Mouse (Mus musculus) urinary bladder, adult 2 months (tissue): Measurements from ENCODE around the gene Pakap. TPM values are rescaled to one million over a fixed set of nuclear protein-coding genes. Genes with fewer than 3 reads are reported as not detected.

Experiments used
- DNase-seq: peaks from one replicate; pipeline ENCODE4 v3.0.0; 2022; ENCODE audit warnings: low spot score
- polyA plus RNA-seq: library from polyadenylated mRNA; depleted of rRNA; stranded (reverse); fragments of >200 nt; gene quantifications from 2 replicates; pipeline ENCODE4 v1.2.3, GENCODE M21; 2012

The Pakap gene
- polyA plus RNA-seq, 1 experiment: 3.6 TPM

GRCm38 (mm10) chr4:57799297-57799696, 231.3 kb downstream of the Pakap start:
- DNase-seq: no peak

- DNase-seq: no peak
These were observed 233.3 kb downstream of the Pakap start for GRCm38 (mm10) chr4:57801239-57801638.

DNA sequence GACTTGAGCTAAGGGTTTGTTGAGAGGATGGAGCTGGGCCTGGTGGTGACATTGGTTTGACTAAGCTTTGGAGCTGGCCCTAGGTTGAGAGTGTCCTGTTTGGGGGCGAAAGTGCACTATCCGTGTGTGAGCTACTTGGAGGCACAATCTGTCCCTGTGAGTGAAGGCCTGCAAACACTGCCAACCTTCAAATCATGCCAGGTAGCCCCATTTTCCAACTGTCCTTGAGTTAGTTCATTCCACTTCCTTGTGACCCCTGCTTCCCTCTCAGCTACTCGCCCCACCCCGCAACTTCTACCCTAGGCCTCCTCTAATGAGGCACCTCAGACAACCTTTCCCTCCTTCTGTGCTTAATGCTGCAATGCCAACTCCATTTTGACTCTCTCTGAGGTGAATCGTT, 234.0 kb downstream of the Pakap start:
- DNase-seq: no peak

GRCm38 (mm10) chr4:57802411-57802810, 234.4 kb downstream of the Pakap start:
- no peak for DNase-seq

DNA sequence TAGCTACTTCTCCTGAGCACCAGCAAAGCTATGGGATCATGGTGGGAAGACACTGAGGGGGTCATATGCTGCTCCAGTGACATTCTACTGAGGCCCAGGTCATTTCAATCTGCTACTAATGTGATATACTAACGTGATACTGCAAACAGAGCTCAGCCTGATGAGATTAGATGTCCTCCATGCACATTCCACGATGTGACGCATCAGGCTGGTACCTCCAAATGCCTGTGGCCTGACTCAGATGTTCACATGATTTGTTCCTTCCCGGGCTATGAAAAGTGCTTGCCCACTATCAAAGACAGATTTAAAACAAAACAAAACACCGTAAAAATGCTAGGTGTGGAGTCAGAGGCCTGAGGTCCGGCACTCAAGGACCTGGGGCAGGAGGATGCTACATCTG, 236.9 kb downstream of the Pakap start:
- no peak for DNase-seq

DNA sequence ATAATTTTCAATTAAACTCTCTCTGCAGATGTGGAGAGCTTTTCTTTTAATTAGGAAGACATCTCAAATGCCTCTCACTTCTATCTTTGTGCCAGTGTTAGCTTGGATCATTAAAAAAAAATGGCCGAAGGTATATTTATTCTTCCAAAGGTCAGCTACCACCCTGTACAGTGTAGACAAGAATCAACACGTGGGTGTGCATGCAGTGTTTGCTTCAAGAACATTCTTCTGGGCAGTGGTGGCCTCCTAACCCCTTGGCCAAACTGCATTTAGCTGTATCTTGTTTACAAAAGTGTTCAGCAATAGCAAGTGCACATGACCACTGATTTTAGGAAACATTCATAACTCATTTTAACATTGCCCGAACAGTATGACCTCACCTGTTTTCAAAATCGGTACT, 241.5 kb downstream of the Pakap start:
- no peak for DNase-seq

DNA sequence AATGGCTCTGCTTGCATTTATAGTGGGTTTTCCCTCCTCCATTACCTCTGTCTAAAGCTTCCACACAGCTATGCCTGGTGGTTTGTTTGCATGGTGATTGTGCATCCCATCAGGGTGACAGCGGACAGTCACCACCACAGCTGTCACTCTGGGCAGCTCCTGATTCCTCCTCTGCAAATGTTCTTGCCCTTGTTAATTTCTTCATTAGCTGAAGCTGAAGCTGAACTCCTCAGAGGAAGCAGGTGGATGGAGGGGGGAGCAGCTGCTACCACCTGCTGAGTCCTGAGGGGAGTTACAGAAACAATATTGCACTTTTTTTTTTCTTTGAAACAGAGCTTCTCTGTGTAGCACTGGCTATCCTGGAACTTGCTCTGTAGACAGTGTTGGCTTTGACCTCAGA, 244.1 kb downstream of the Pakap start:
- no peak for DNase-seq

GRCm38 (mm10) chr4:57812916-57813575, 245.1 kb downstream of the Pakap start:
- DNase-seq: no peak

- DNase-seq: no peak
These were observed 245.6 kb downstream of the Pakap start for GRCm38 (mm10) chr4:57813576-57813945.

DNA sequence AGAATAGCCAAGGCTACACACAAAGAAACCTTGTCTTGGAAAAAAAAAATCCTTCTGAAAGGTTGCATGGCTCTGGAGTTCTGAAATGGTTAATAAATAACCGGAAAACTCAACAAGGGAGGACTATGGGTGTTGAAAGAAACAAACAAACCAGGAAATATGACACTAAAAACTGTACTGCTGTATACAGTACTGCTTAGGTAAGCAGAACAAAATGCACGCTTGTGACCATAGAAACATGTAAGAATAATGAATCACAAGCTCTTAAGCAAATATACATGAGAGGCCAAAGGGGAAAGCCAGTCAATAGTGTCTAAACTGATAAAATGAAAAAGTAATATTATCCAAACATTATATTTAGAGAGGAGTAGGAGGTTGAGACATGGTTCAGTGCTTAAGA, 247.4 kb downstream of the Pakap start:
- DNase-seq: no peak

DNA sequence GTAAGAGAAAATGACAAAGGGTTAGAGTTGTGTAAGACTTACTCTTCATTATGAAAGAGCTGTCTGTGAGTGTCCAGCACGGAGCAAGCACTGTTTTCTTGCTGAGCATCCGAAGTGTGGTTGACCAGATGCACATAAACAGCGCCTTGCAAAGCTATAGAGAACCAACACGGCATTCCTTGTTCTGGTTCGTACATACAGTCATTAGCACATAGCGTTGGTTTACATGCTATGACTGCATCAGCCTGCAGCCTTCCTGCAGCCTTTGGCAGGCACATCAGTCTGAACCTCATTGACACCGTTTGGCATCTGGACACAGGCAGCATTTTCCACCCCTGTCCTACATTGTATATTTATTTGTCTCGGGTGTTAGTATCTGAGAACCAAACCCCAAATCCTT, 248.2 kb downstream of the Pakap start:
- no peak for DNase-seq

DNA sequence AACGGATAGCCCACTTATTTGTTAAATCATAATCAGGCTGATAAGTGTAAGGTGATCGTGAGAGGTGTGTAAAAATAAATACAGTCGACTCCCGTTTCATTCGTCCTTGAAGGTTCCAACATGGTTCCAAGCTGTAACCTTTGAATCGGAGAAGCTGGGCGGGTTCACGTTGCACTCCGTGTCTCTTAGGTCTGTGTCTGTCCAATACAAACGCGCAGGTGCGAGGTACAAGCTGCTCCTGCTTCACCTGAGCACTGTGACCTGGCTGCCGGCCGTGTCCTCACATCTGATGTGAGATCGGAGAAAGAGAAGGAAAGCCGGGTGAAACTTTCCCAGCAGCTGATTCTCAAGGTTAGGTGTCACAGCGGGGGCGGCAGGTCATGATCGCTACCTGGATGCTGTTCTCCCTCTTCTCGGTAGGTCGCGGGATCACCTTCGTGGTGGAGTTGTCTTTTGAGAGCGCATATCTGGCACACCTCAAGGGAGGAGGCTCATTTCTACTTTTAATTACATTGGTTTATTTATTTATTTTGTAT, 252.9 kb downstream of the Pakap start:
- DNase-seq: no peak

GRCm38 (mm10) chr4:57821556-57822356, 253.8 kb downstream of the Pakap start:
- DNase-seq: no peak

GRCm38 (mm10) chr4:57822641-57823040, 254.7 kb downstream of the Pakap start:
- DNase-seq: no peak

GRCm38 (mm10) chr4:57824626-57825240, 256.8 kb downstream of the Pakap start:
- no peak for DNase-seq

DNA sequence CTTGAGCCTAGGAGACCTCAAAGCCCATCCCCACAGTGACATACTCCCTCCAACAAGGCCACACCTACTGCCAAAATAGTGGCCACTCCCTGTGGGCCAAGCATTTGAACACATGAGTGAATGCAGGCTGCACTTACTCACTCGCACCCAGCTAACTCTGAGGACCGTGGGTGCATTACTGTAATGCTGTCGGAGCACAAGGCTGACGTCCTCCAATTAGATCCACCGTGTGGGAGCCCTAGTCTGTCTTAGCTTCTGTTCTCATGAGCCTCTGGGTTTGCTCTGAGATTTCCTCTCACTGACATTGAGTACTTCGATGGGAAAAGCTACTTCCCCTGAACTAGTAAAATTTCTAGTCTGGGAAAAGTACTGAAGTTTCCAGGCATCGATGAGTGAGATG, 258.3 kb downstream of the Pakap start:
- DNase-seq: no peak

GRCm38 (mm10) chr4:57829131-57829530, 261.2 kb downstream of the Pakap start:
- no peak for DNase-seq

- DNase-seq: no peak
These were observed 261.8 kb downstream of the Pakap start for GRCm38 (mm10) chr4:57829740-57830139.

DNA sequence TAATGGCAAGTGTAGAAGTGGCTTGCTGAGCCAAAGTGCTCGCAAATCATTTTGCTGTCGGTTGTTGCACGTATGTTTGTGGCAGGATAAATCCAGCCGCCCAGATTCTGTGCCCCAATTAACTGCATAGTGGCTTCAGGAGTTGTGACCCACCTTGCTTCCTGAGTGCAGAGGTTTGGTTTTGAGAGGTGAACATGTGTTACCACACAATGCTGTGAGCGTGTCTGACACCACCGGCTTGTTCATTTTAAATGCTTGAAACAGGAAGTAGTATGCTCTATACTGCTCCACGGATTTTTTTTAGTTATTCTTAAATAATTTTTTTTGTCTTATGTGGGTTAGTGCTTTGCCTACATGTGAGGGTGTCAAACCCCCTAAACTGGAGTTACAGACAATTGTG, 264.3 kb downstream of the Pakap start:
- DNase-seq: no peak

DNA sequence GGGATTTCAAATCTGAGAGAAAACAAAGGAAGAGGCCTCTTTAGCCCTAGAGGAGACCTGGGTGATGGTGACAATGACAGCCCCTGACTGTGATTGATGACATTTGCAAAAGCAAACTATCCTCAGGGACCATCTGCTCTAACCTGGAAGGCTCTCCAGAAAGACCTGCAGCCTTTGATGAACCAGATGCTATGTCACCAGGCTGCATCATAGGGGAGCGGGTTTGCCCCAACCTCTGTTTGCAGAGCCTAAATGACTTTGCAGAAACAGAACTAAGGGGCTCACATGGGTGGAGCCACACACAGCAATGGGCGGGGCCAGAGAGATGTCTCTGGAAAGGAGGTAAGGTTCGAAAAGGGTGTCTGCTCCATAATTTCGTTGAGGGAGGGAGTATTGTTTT, 265.1 kb downstream of the Pakap start:
- no peak for DNase-seq

GRCm38 (mm10) chr4:57834141-57834540, 266.2 kb downstream of the Pakap start:
- DNase-seq: no peak

DNA sequence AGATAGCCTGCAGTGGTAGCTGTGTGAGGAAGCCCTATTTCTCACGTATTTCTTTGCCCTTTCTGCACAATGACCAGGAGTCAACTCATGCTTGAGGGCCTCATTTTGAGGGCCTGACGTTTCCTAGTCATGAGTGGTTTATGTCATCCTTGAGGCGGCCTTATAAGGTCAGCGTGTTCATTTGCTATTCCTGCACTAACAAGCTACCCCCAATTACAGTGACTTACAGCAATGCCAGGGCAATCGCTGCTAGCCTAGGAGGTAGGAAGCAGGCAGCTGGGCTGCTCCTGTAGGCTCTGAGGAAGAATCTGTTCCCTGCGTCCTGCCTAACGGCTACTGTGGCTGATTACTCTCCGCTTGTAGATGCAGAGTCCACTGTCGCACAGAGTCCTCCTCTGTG, 269.1 kb downstream of the Pakap start:
- DNase-seq: no peak

DNA sequence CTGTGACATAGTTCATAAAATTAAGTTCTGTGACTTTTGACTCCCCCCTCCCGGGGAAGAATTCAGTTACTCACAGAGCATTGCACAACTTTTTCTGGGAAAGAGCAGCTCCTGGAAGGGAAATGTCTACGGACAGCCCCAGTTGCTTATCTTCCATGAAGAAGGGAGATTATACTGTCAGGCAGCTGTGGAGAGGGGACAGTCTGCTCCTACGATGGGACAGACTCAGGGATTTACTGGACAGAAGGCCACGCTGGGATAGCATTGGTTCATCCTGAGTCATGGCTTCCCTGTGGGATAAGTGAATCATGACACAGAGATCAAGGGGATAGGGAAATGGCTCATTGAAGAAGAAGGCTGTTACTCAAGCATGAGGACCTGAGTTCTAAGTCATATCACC, 271.4 kb downstream of the Pakap start:
- DNase-seq: no peak
